Mouse (Mus musculus) ES-E14 (cell line): ENCODE data around the gene Gabbr2. TPM values are rescaled to one million over a fixed set of nuclear protein-coding genes. Genes with fewer than 3 reads are reported as not detected.
A peak's percentile ranks its signal among the peaks of the same experiment; 100 is the strongest.

Experiments
- DNase-seq: peaks from one replicate; pipeline ENCODE4 v3.0.0-alpha.2; 2013; ENCODE audit warnings: low read depth, low spot score
- H3K27ac ChIP-seq: 2 replicates; pipeline ENCODE4 v1.5.1; 2012; ENCODE audit warnings: low read depth, mild to moderate bottlenecking, low read length, moderate library complexity, mixed read lengths; ENCODE audit not compliant: poor library complexity, insufficient read depth, severe bottlenecking
- H3K36me3 ChIP-seq: 2 replicates; pipeline ENCODE4 v1.6.1; 2012; ENCODE audit warnings: mild to moderate bottlenecking, low read length, moderate library complexity, mixed read lengths; ENCODE audit not compliant: control insufficient read depth, poor library complexity, insufficient read depth, severe bottlenecking
- H3K4me1 ChIP-seq, 2 experiments: fragments of 150-350 bp in 1 of 2; sonication (generic) in 1 of 2; 2 replicates each; pipeline ENCODE4 v1.6.1; 2012; ENCODE audit warnings: low read length in 2 of 2, mild to moderate bottlenecking in 1 of 2, mixed read lengths in 1 of 2; ENCODE audit not compliant: control insufficient read depth in 2 of 2, insufficient read depth in 2 of 2, poor library complexity in 1 of 2
- H3K4me3 ChIP-seq, 2 experiments: fragments of 150-350 bp in 1 of 2; sonication (generic) in 1 of 2; 2 replicates each; pipeline ENCODE4 v1.5.1; 2012; ENCODE audit warnings: low read length in 2 of 2, low read depth in 1 of 2, mild to moderate bottlenecking in 1 of 2, mixed read lengths in 1 of 2; ENCODE audit not compliant: insufficient read depth in 1 of 2, poor library complexity in 1 of 2, severe bottlenecking in 1 of 2
- H3K9ac ChIP-seq: 2 replicates; pipeline ENCODE4 v1.6.1; 2012; ENCODE audit warnings: low read depth, mild to moderate bottlenecking, low read length, mixed read lengths; ENCODE audit not compliant: poor library complexity, insufficient read depth, severe bottlenecking
- H3K9me3 ChIP-seq: fragments of 150-350 bp; sonication (generic); 2 replicates; pipeline ENCODE4 v1.6.1; 2012; ENCODE audit warnings: low read depth, mild to moderate bottlenecking, low read length; ENCODE audit not compliant: control insufficient read depth, insufficient read depth
- CHD2 ChIP-seq: IDR thresholded peaks from 2 replicates; pipeline ENCODE4 v1.6.1; 2014; ENCODE audit warnings: mild to moderate bottlenecking, low read depth, low read length, inconsistent platforms
- HCFC1 ChIP-seq: IDR thresholded peaks from 2 replicates; pipeline ENCODE4 v1.6.1; 2012; ENCODE audit warnings: low read length, inconsistent platforms, borderline replicate concordance; ENCODE audit not compliant: insufficient read depth
- MAFK ChIP-seq: IDR thresholded peaks from 2 replicates; pipeline ENCODE4 v1.6.1; 2014; ENCODE audit warnings: mild to moderate bottlenecking, low read depth, low read length, inconsistent platforms; ENCODE audit not compliant: insufficient read depth
- ZC3H11A ChIP-seq: IDR thresholded peaks from 2 replicates; pipeline ENCODE4 v1.6.1; 2012; ENCODE audit warnings: low read depth, mild to moderate bottlenecking, inconsistent platforms, low read length, borderline replicate concordance
- ZNF384 ChIP-seq: IDR thresholded peaks from 2 replicates; pipeline ENCODE4 v1.6.1; 2012; ENCODE audit warnings: low read depth, low read length, inconsistent platforms
- in situ Hi-C, 2 experiments: fragments of 600-800 bp; cut with MboI; formaldehyde crosslinking; loops; one replicate each; pipeline ENCODE4 v1.15.1; 2025; ENCODE audit warnings: low sequenced_read_pairs in 2 of 2, inconsistent platforms in 1 of 2; ENCODE audit not compliant: unreplicated experiment in 2 of 2
- total RNA-seq: library from RNA; depleted of rRNA; stranded (reverse); fragments of 300-350 nt; gene quantifications from 2 replicates; pipeline ENCODE4 v1.2.3, GENCODE M21; 2012

Gene Gabbr2
- total RNA-seq, 1 experiment, result 0.09 TPM

DNA sequence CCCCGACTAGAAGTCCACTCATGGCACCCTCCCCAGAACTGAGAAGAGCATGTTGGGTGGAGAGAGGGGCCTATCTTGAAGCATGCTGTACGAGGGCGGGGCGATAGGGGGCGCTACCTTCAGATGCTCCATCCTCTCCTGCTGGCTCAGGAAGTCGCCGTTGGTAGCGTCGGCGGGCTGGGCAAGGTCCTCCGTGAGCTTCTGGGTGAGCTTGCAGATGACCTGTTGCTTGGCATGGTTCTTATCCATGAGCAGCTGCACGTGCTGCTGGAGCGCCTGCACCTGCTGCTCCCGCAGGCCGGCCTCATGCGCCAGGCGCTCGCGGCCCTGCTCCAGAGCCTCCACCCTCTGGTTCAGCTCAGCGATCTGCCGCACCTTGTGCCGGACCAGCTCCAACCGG is 371.3 kb downstream of the Gabbr2 start:
- Histone ChIP-seq H3K4me3 (peak overlapping the region; percentile 60 to 63), H3K9ac (peak overlapping the region; percentile 56), H3K4me1 (peaks cover 2 to 4% of the 10 kb centered on the region in 2 experiments; a peak in 1 of 4 replicates), H3K9me3 (no peaks in the 10 kb centered on the region), H3K36me3 (peaks cover 5% of the 10 kb centered on the region; the same call in 1 of the 2 replicates), H3K27ac (no peak overlapping the region)
- no peak for DNase-seq
- no peak for TF ChIP-seq ZNF384
- no peak for TF ChIP-seq CHD2
- TF ChIP-seq ZC3H11A, result no peak
- no peak for TF ChIP-seq HCFC1
- TF ChIP-seq MAFK, result no peak
- in situ Hi-C loops, result no loop called here

GRCm38 (mm10) chr4:46618196-46618817 is 373.4 kb downstream of the Gabbr2 start:
- Histone ChIP-seq H3K36me3 (peaks cover 3% of the 10 kb centered on the region; the same call in 1 of the 2 replicates), H3K9me3 (no peaks in the 10 kb centered on the region), H3K4me1 (peaks cover 4 to 8% of the 10 kb centered on the region in 2 experiments; a peak in 1 of 4 replicates), H3K9ac (no peak overlapping the region; the same call in 1 of the 2 replicates), H3K4me3 (no peak overlapping the region), H3K27ac (no peak overlapping the region)
- no peak for DNase-seq
- TF ChIP-seq ZC3H11A (no peak), HCFC1 (no peak)
- in situ Hi-C loops, result no loop called here

DNA sequence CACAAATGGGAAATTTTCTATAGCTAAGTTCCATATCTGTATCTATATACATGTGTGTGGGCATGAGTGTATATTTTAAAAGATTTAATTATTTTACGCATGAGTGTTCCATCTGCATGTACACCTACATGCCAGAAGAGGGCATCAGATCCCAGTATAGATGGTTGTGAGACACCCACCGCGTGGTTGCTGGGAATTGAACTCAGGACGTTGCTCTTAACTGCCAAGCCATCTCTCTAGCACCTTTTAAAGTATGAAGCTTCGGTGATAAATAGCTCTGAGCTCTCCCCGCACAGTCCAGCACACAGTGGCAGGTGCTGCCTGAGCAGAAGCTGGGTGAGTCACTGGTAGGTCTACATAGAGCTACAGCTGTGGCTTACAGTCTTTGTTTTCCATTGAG is 374.3 kb downstream of the Gabbr2 start:
- DNase-seq, result no peak
- Histone ChIP-seq H3K36me3 (peaks cover 3% of the 10 kb centered on the region; the same call in 1 of the 2 replicates), H3K9ac (no peak overlapping the region), H3K27ac (no peak overlapping the region), H3K9me3 (no peaks in the 10 kb centered on the region), H3K4me3 (no peak overlapping the region), H3K4me1 (peaks cover 4 to 8% of the 10 kb centered on the region in 2 experiments; a peak in 1 of 4 replicates)
- in situ Hi-C loops, result no loop called here
- TF ChIP-seq ZNF384 (no peak), HCFC1 (no peak), MAFK (no peak), CHD2 (no peak), ZC3H11A (no peak)

DNA sequence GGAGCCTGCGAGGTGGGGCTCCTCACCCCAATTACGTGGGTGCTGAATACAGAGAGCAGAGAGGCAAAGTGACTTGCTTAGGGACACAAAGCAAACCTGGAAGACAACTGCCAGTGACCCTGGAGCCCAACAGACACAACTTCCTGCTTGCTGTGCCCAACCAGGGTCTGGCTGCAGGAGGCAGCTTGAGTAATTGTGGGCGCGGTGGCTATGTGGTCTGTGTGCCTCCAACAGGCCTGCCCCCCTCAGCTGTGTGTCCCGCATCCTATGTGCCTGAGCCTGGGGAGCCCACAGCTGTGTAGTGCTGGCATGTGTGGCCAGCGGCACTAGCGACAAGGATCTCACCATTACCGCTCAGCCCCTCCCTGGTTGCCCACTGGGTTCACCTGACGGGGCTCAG is 377.0 kb downstream of the Gabbr2 start:
- in situ Hi-C loops, result loop anchor here in 1 of 2 experiments (5.0 kb wide), 1 partner anchor 38 kb away; the partner anchor contains the start of gene Tbc1d2
- peaks cover 3% of the 10 kb centered on the region; the same call in 1 of the 2 replicates for H3K36me3 ChIP-seq
- peak overlapping the region; percentile 38 to 40; a peak in 3 of 4 replicates for H3K4me3 ChIP-seq
- H3K9ac ChIP-seq, result no peak overlapping the region; the same call in 1 of the 2 replicates
- H3K9me3 ChIP-seq, result no peaks in the 10 kb centered on the region
- DNase-seq, result no peak
- no peak overlapping the region for H3K27ac ChIP-seq
- no peak for TF ChIP-seq MAFK
- no peak for TF ChIP-seq ZNF384
- TF ChIP-seq ZC3H11A, result no peak
- no peak for TF ChIP-seq CHD2
- no peak for TF ChIP-seq HCFC1
- peaks cover 2 to 8% of the 10 kb centered on the region in 2 experiments; a peak in 1 of 4 replicates for H3K4me1 ChIP-seq
